Mouse (Mus musculus) heart, postnatal 25 days (tissue): Measurements from ENCODE around the gene Sec23a. TPM values are rescaled to one million over a fixed set of nuclear protein-coding genes. Genes with fewer than 3 reads are reported as not detected.
"Not testable (repeated sequence)": the region's sequence is repeated elsewhere in the genome, so short reads cannot be mapped to it uniquely, and the experiment has no call there.

ENCODE experiments used
- DNase-seq: peaks from one replicate; pipeline ENCODE4 v3.0.0; 2022; ENCODE audit warnings: low spot score
- intact Hi-C: fragments of 180-260 bp; cut with DNase I; formaldehyde crosslinking; loops from one replicate; pipeline ENCODE4 v1.15.1; 2025
- total RNA-seq, 2 experiments: library from RNA; stranded (reverse); gene quantifications; 2 replicates each; pipeline ENCODE4 v1.2.3; 2021

Gene Sec23a
- total RNA-seq, 2 experiments from 2014 or later: 38.1 to 45.1 TPM

DNA sequence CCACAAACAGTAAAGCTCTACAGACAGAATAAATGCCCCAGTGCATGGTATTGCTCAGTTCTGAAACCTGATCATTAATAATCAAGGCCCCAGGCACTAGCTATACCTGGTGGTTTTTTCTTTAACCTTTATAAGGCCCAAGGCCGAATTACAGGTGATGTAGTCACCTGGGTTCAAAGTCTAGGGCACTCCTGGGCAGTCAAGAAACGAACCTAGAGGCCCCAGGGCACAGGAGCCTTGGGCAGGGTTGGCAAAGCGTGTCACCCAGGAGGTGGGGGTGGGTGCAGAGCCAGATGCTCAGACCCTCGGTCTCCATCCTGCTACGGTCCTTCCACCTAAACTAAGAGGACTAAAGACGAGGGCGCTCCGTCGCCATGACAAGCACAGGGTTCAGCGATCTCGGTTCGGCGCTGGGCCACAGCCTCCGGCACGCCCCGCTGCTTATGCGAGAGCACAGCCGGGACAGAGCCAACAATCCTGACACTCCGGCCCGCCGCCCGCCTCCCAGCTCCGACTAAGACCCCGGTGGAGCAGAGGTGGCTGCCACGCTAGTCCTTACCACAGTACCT is 458 bp downstream of the Sec23a start:
- intact Hi-C loops: no loop called here
- DNase-seq: no peak

DNA sequence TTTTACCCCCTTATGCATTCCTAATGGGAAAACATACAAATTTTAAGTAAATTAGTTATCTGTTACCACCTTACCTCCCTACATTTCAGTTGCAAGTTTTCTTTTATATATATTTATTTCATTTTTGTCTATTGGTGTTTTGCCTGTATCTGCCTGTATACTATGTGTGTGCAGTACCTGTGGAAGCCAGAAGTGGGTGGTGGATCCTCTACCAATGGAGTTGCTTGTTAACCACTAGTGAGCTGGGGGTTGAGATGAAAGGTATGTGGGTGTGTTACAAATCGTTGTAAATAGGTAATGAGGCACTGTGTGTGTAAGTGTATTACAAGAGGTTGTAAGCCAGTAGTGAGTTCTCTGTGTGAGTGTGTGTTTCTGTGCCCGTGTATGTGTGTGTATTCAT is 1.3 kb downstream of the Sec23a start:
- DNase-seq: no peak

DNA sequence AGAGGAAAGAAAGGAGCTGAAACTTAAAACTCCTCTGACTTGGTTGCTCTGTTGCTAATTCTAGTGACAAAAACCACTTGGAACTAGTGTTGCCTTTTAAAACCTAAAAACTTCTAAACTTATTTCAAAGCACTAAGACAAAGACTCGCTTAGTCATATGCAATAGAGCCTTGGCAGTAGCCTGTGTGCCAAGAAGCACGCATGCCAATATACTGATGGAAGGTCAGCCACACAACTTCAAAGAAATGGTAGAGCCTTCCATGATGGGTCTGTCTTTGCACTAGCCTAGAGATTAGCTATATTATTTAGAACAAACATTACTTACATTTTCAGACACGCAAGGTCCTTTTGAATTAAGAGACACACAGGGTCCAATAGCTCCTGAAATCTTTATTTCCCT is 26.1 kb downstream of the Sec23a start:
- no peak for DNase-seq

More for the DNA sequence above, 1.3 kb downstream of the Sec23a start:
- intact Hi-C loops: no loop called here

DNA sequence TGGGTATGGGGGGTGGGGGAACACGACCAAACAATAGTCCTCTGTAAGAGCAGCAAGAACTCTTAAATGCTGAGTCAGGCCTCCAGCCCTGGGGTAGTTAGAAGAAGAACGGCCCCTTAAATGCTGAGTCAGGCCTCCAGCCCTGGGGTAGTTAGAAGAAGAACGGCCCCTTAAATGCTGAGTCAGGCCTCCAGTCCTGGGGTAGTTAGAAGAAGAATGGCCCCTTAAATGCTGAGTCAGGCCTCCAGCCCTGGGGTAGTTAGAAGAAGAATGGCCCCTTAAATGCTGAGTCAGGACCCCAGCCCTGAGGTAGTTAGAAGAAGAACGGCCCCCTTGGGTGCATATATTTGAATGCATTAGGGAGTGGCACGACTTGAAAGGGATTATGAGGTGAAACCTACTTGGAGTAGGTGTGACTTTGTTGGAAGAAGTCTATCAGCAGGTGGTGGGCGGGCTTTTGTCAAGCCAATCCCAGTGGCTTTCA is 30.6 kb downstream of the Sec23a start:
- DNase-seq, intact Hi-C loops: not testable (repeated sequence)

More for the DNA sequence above, 26.1 kb downstream of the Sec23a start:
- intact Hi-C loops: no loop called here

DNA sequence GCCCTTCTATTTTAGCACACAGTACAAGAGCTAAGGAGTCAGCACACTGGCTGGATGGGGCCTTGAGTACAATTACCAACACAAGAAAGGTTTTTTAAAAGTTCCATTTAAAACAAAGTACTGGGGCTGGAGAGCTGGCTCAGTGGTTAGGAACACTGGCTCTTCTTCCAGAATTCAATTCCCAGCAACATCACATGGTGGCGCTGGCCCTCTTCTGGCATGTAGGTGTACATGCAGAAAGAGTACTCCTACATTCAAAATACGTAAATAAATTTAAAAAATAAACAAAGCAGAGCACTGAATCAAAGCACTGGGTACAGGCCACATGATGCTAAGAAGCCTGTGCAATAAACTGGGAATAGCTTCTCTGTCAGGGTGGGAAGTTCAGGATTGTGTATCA is 34.9 kb downstream of the Sec23a start:
- no peak for DNase-seq
- intact Hi-C loops: no loop called here

DNA sequence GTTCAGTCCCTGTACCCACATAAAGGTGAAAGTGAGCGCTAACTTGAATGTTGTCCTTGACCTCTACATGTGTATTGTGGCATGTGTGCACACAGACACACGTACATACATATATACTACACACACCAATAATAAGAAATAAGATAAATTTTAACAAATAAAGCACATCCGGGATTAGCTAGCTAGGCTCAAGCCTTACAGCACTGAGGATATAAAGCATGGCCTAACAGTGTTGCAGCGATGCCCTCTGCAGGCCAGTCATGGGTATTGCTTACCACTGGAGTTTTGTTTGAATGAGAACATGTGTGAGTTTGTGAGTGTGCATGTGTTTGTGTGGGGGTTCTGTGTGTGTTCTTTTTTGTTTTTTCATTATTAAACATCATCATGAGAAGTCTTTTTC is 47.2 kb downstream of the Sec23a start:
- no peak for DNase-seq
- intact Hi-C loops: no loop called here

DNA sequence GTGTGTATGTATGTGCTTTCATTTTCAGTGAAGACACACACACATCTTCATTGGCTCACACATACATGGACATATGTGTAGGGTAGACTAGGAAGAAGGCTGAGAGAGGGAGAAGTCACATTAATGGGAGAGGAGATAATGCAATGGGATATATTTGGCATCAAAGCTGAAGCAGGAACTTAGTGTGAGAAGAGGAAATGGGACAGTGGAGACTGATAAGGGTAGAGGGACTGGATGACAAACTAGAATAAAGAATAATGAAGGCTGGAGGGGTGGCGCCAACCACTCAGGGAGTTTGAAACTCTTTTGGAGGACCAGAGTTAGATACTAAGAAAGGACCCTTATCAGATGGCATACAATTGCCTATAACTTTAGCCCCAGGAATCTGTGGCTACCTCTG is 51.0 kb downstream of the Sec23a start:
- intact Hi-C loops: no loop called here
- no peak for DNase-seq

DNA sequence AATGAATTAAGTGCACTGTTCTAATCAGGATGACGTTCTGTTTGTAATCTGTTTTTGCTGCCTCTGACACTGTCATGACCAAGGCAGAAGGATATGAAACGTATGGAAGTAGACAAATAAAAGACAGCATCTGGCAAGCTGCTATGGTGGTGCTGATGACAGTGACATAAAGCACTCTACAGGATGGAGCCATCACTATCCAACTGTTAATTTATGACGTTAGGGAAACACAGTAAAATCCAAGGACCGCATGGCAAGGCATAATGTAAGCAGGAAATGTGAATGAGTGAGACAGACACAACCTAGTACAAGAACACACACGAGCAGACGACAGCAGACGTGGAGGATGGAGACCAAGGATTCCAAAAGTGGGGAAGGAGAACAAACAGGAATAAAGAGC is 55.2 kb downstream of the Sec23a start:
- DNase-seq: no peak
- intact Hi-C loops: no loop called here

DNA sequence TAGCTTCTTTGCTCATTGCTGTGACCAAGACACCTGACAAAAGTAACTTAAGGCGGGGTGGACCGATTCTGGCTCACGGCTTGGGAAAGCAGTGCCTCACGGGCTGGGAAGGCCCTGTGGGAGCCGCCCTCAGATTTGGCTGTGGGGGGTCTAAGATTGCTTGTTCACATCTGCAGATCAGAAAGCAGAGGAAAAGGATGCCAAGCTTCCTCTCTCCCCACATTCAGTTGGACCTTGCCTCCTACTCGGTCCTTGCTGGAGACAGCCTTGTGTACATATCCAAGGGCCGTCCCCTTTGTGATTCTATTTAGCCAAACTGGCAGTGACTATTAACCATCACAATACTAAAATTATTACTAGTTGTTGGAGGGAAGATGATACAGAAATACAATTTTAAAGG is 55.7 kb downstream of the Sec23a start:
- intact Hi-C loops: no loop called here
- DNase-seq: no peak

DNA sequence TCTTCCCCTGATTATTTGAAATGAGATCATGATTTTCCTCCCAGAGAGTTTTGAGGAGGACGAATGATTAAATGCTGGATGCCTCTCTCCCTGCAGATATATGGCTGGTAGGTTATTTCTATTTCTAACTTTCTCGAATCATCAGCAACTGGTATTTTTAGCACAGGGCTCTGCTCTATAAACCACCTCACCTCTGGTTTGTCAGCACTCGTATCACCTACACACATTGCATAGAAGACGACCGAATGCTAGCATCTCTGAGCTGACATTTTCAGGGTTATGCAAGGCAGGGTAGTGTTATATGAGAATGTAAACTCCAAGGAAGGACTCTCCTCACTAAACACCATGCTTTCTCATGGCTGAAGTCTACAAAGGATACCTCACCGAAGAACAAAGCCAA is 63.9 kb downstream of the Sec23a start:
- DNase-seq: no peak
- intact Hi-C loops: loop anchor here (5.0 kb wide), 1 partner anchor 1121 kb away; no protein-coding TSS in a partner anchor

DNA sequence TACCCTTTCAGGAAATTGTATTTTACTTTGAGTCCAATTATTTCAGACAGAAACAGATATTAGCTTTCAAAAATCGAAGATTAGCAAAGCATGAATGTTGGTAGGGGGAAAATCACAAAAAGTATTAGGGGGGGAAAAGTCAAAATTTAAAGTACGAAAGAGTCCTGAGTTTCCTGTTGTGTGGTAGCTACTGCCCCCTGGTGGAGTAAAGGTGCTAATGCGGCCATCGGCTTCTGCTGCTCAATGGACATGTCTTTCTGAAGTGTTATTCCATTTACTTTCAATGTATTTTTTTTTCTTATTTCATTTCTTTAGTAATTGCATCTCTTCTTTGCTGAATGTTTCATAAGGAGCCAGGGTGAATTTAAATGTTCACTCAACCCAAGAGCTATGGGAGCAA is 64.6 kb downstream of the Sec23a start:
- DNase-seq: no peak
- intact Hi-C loops: loop anchor here (5.0 kb wide), 1 partner anchor 1120 kb away; no protein-coding TSS in a partner anchor

DNA sequence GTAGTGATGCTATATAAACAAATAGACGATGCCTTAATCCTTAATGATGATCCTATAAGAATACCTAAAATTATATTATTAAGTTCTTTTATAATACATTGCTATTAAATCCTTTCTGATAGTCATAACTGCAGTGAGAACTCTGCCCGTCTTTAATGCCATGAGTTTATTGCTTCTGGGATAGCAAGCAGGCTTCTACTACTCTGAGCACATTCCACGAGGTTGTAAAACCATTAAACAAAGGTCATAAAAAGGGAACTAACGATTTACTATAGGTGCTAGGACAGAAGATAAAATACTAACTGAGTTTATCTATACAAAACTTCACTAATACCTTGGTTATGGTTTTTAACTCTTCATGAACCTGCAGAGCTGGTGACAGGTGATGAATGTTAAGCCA is 69.3 kb downstream of the Sec23a start:
- no peak for DNase-seq
- intact Hi-C loops: no loop called here

DNA sequence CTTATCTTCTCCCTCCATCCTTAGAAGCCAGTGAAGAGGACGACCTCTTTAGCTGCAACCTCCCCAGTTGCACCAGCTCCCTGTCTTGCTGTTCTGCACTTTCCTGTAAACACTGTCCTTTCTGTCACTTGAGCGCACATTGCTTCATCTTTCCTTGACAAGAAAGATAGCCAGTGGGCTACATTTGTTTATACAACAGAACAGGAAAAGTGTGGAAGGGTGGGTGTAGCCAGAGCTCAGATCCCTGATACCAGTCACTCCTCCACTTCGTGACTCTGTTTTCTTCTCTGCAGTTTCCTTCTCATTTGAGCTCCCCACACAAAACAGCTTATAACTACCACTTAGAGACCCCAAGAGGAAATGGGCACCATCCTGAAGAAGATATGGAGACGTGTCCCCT is 77.2 kb downstream of the Sec23a start:
- intact Hi-C loops: no loop called here

DNA sequence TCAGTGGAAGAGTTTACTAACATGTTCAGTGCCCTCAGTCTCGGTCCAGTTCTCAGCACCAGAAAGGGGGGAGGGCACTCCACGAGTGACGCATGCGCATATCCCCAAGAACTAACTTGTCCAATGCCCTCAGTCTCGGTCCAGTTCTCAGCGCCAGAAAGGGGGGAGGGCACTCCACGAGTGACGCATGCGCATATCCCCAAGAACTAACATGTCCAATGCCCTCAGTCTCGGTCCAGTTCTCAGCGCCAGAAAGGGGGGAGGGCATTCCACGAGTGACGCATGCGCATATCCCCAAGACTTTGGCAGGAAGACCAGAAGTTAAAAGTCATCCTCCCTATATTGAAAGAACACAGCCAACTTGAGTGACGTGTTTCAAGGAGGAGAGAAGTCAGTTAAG is 86.8 kb downstream of the Sec23a start:
- intact Hi-C loops: no loop called here
- no peak for DNase-seq

More for the DNA sequence above, 77.2 kb downstream of the Sec23a start:
- no peak for DNase-seq

DNA sequence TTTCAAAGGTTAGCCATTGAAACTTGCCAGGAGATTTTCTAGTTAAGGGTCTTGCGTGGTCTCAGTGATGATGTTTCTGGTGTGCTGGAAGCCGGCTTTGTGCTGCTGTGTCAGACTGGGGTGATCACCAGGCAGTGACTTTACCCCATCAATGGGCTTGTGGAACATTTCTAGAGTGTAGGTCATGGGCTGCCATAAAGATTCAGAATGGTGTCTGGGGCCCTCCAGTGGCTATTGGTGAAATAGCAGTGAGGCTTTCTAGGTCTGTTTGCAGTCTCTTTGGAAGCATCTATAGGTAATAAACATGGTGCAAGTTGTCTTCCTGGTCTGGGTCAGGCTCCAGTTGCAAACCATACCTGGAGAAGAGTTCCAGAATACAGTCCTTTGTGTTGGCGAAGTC is 87.8 kb downstream of the Sec23a start:
- intact Hi-C loops: no loop called here
- no peak for DNase-seq

DNA sequence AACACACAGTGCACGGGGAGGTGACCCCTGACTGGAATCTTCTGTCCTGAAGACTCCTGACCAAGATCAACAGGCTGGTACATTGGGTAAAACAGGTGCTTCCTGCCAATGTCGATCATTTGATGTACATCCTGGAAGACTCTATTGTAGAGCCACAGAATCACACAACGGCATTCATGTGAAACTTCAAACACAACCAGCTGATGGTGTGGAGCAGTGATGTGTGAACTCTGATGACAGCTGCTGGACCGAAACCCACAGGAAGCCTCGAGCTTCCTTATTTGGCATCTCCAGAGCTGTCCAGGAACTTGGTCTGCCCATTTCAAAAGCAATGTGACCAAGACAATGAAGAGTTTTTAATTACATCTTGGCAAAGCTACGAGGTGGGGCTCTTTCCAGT is 91.0 kb downstream of the Sec23a start:
- DNase-seq: no peak
- intact Hi-C loops: no loop called here

DNA sequence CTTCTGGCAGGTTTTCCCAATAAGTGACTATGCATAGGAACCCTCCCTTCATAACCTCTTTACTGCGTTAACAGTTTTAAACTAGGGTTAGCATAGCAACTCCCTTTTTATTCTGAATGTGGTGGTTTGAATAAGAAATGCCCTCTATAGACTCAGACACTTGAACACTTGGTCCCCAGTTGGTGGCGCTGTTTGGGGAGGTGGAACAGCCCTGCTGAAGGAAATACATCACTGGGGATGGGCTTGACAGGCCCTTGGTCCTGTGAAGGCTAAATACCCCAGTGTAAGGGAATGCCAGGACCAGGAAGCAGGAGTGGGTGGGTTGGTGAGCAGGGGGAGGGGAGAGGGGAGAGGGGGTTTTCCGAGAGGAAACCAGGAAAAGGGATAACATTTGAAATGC is 92.3 kb downstream of the Sec23a start:
- intact Hi-C loops: no loop called here

DNA sequence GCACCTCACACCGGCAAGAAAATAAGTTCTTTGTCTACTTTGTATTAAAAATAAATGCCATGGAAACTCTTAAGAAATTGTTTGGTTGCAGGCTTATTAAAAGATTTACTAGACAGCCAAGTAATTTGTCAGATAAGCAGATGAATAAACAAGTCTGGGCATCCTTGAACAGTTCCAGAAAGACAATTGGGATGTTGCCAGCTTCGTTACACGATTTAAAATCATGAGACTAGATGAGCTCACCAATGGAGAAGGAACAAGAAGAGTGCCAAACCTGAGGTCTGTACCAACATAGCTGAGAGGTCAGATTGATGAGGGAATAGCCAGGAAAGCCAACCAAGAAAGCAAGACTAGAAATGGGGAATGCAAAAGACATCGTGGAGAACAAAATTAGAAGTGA is 102.0 kb downstream of the Sec23a start:
- intact Hi-C loops: no loop called here
- no peak for DNase-seq

More for the DNA sequence above, 92.3 kb downstream of the Sec23a start:
- DNase-seq: no peak
